Mouse (Mus musculus) 3T3-L1 (cell line): Measurements from ENCODE around the gene Clpb.

ENCODE experiments used
- DNase-seq: peaks from one replicate; pipeline ENCODE4 v3.0.0-alpha.2; 2015; ENCODE audit warnings: low read depth, low spot score

The Clpb gene

GRCm38 (mm10) chr7:101673497-101673896, 10.1 kb downstream of the Clpb start:
- DNase-seq, result no peak

GRCm38 (mm10) chr7:101676033-101676761, 12.8 kb downstream of the Clpb start:
- DNase-seq, result no peak

- no peak for DNase-seq
Observed at GRCm38 (mm10) chr7:101676762-101677308, 13.4 kb downstream of the Clpb start.

- peak; percentile 69 for DNase-seq
Observed at GRCm38 (mm10) chr7:101679591-101679990, 16.2 kb downstream of the Clpb start.

GRCm38 (mm10) chr7:101680961-101681360, 17.5 kb downstream of the Clpb start:
- DNase-seq, result no peak

- no peak for DNase-seq
Observed at GRCm38 (mm10) chr7:101681565-101682071, 18.2 kb downstream of the Clpb start.

- no peak for DNase-seq
Observed at GRCm38 (mm10) chr7:101682886-101683285, 19.5 kb downstream of the Clpb start.

GRCm38 (mm10) chr7:101683976-101684630, 20.7 kb downstream of the Clpb start:
- no peak for DNase-seq

- DNase-seq, result no peak
Observed at GRCm38 (mm10) chr7:101684671-101685070, 21.2 kb downstream of the Clpb start.

GRCm38 (mm10) chr7:101687144-101687543, 23.7 kb downstream of the Clpb start:
- no peak for DNase-seq

GRCm38 (mm10) chr7:101690471-101690870, 27.0 kb downstream of the Clpb start:
- no peak for DNase-seq

- no peak for DNase-seq
Observed at GRCm38 (mm10) chr7:101691863-101692262, 28.4 kb downstream of the Clpb start.

- DNase-seq, result no peak
Observed at GRCm38 (mm10) chr7:101692446-101692845, 29.0 kb downstream of the Clpb start.

- DNase-seq, result no peak
Observed at GRCm38 (mm10) chr7:101695483-101695882, 32.0 kb downstream of the Clpb start.

GRCm38 (mm10) chr7:101696931-101697723, 33.7 kb downstream of the Clpb start:
- DNase-seq, result no peak

- no peak for DNase-seq
Observed at GRCm38 (mm10) chr7:101700296-101700695, 36.9 kb downstream of the Clpb start.

GRCm38 (mm10) chr7:101702706-101703105, 39.3 kb downstream of the Clpb start:
- peak; percentile 44 for DNase-seq

GRCm38 (mm10) chr7:101709586-101709985, 46.2 kb downstream of the Clpb start:
- no peak for DNase-seq

GRCm38 (mm10) chr7:101710236-101710635, 46.8 kb downstream of the Clpb start:
- no peak for DNase-seq

GRCm38 (mm10) chr7:101713828-101714400, 50.5 kb downstream of the Clpb start:
- DNase-seq, result no peak

GRCm38 (mm10) chr7:101715041-101715551, 51.7 kb downstream of the Clpb start:
- DNase-seq, result no peak
